Mouse (Mus musculus): ENCODE measurements around the gene Rbl1. TPM values are rescaled to one million over a fixed set of nuclear protein-coding genes. Genes with fewer than 3 reads are reported as not detected.
"Not testable (repeated sequence)": the region's sequence is repeated elsewhere in the genome, so short reads cannot be mapped to it uniquely, and the experiment has no call there.

Rbl1 gene
- polyA plus RNA-seq, 1 experiment from 2014 or later: 29.7 TPM

- Histone ChIP-seq H3K4me3 (ENCODE audit: low read length) (peak overlapping the region; percentile 75), H3K27ac (ENCODE audit: low read depth, low read length) (peak overlapping the region; percentile 99), H3K4me1 (ENCODE audit: control insufficient read depth, insufficient read depth, low read length) (0 out of 2 replicates have a peak, but pooled peaks cover 4% of the 10 kb centered on the region), H3K36me3 (ENCODE audit: control insufficient read depth, insufficient read depth, low read length) (peaks cover 7% of the 10 kb centered on the region), H3K9me3 (ENCODE audit: control insufficient read depth, low read length) (no peaks in the 10 kb centered on the region), H3K27me3 (ENCODE audit: control insufficient read depth, insufficient read depth, low read length) (no peaks in the 10 kb centered on the region), H3K4me2 (replicated peaks; ENCODE audit: low read depth, low read length) (peak overlapping the region; percentile 72), H3K9ac (ENCODE audit: low read depth, low read length) (peak overlapping the region; percentile 94)
- peak; percentile 94 for ATAC-seq (ENCODE audit: low FRiP score, low TSS enrichment)
- WGBS: 2% methylated on average over 49 of the region's 49 CpGs
These were observed 622 bp downstream of the Rbl1 start for GRCm38 (mm10) chr2:157203459-157204365.

- Histone ChIP-seq H3K4me2 (replicated peaks; ENCODE audit: low read depth, low read length) (peak overlapping the region; percentile 72), H3K9ac (ENCODE audit: low read depth, low read length) (no peak overlapping the region), H3K9me3 (ENCODE audit: control insufficient read depth, low read length) (no peaks in the 10 kb centered on the region), H3K4me3 (ENCODE audit: low read length) (peak overlapping the region; percentile 75; the same call in 1 of the 2 replicates), H3K27me3 (ENCODE audit: control insufficient read depth, insufficient read depth, low read length) (no peaks in the 10 kb centered on the region), H3K4me1 (ENCODE audit: control insufficient read depth, insufficient read depth, low read length) (0 out of 2 replicates have a peak, but pooled peaks cover 4% of the 10 kb centered on the region), H3K27ac (ENCODE audit: low read depth, low read length) (no peak overlapping the region), H3K36me3 (ENCODE audit: control insufficient read depth, insufficient read depth, low read length) (peaks cover 11% of the 10 kb centered on the region)
- no peak for ATAC-seq (ENCODE audit: low FRiP score, low TSS enrichment)
These were observed 1.3 kb downstream of the Rbl1 start for GRCm38 (mm10) chr2:157203026-157203425.

DNA sequence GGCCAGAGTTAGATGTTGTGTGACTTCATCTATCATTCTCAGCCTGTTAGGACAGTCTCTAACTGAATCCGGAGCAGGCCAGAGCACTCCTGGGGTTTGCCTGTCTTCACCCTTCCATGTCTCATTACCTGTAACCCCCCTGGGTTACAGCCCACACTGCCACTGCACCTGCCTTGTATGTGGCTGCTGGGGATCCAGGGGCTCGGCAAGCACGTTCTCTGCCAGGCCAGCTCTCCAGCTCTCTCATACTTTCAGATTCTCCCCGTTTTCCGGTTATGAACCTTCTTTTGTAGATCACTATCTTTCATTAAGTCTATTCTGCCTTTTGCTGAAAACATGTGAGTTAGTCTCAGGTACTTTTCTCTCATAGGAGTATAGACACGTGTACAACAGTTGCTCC lies 2.0 kb downstream of the Rbl1 start:
- H3K4me1 ChIP-seq (ENCODE audit: control insufficient read depth, insufficient read depth, low read length): 0 out of 2 replicates have a peak, but pooled peaks cover 4% of the 10 kb centered on the region

DNA sequence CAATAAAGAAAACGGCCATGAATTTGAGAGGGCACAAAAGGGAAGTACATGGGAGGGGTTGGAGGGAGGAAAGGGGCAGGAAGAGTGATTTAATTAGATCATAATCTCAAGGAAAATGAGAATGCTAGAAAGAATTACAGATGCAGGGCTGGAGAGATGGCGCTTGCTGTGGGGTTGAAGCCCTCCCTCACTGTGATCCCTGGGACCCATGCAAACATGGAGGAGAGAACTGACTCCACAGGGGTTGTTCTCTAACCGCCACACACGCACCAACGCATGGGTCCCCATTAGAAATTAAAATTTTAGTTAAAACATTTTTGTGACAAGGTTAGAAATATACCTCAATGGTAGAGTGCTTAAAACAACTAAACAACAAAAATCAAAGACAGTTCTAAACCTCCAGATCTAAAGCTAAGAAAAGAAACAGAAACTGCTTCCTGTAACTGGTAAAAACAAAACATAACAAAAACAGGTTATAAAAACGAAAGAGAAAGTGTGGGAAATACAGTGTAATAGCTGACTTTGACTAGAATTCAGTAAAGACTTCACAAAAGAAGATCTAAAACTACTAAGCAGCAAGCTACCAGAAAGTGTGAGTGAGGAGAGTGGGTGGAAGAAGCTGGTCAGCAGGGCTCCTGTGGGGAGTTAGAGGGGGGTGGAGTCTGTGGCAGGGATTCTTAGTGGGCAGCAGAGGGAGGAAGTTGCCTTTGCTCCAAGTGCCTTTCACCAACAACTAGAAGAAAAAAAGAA lies 3.1 kb downstream of the Rbl1 start:
- Histone ChIP-seq H3K36me3 (ENCODE audit: control insufficient read depth, insufficient read depth, low read length) (peaks cover 26% of the 10 kb centered on the region), H3K27ac (ENCODE audit: low read depth, low read length) (no peak overlapping the region; the same call in 1 of the 2 replicates), H3K27me3 (ENCODE audit: control insufficient read depth, insufficient read depth, low read length) (no peaks in the 10 kb centered on the region), H3K9ac (ENCODE audit: low read depth, low read length) (no peak overlapping the region), H3K4me1 (ENCODE audit: control insufficient read depth, insufficient read depth, low read length) (0 out of 2 replicates have a peak, but pooled peaks cover 4% of the 10 kb centered on the region), H3K9me3 (ENCODE audit: control insufficient read depth, low read length) (no peaks in the 10 kb centered on the region), H3K4me2 (replicated peaks; ENCODE audit: low read depth, low read length) (no peak overlapping the region), H3K4me3 (ENCODE audit: low read length) (no peak overlapping the region)
- 82% methylated on average over 6 of the region's 6 CpGs for WGBS
- no peak for ATAC-seq (ENCODE audit: low FRiP score, low TSS enrichment)

More for the DNA sequence above, 2.0 kb downstream of the Rbl1 start:
- Histone ChIP-seq H3K4me3 (ENCODE audit: low read length) (no peak overlapping the region; the same call in 1 of the 2 replicates), H3K4me2 (replicated peaks; ENCODE audit: low read depth, low read length) (no peak overlapping the region), H3K27me3 (ENCODE audit: control insufficient read depth, insufficient read depth, low read length) (no peaks in the 10 kb centered on the region), H3K9ac (ENCODE audit: low read depth, low read length) (no peak overlapping the region), H3K36me3 (ENCODE audit: control insufficient read depth, insufficient read depth, low read length) (peaks cover 16% of the 10 kb centered on the region), H3K27ac (ENCODE audit: low read depth, low read length) (no peak overlapping the region), H3K9me3 (ENCODE audit: control insufficient read depth, low read length) (no peaks in the 10 kb centered on the region)
- ATAC-seq (ENCODE audit: low FRiP score, low TSS enrichment): no peak
- 79% methylated on average over 6 of the region's 6 CpGs for WGBS

- 97% methylated on average over 11 of the region's 11 CpGs for WGBS
- H3K27me3 ChIP-seq (ENCODE audit: control insufficient read depth, insufficient read depth, low read length); H3K4me2 ChIP-seq (replicated peaks; ENCODE audit: low read depth, low read length); H3K27ac ChIP-seq (ENCODE audit: low read depth, low read length); H3K9ac ChIP-seq (ENCODE audit: low read depth, low read length); ATAC-seq (ENCODE audit: low FRiP score, low TSS enrichment); H3K9me3 ChIP-seq (ENCODE audit: control insufficient read depth, low read length); H3K4me3 ChIP-seq (ENCODE audit: low read length); H3K4me1 ChIP-seq (ENCODE audit: control insufficient read depth, insufficient read depth, low read length): not testable (repeated sequence)
- peaks cover 51% of the 10 kb centered on the region for H3K36me3 ChIP-seq (ENCODE audit: control insufficient read depth, insufficient read depth, low read length)
These were observed 5.9 kb downstream of the Rbl1 start for GRCm38 (mm10) chr2:157198405-157198804.

- WGBS: 98% methylated on average over 4 of the region's 4 CpGs
- H3K27me3 ChIP-seq (ENCODE audit: control insufficient read depth, insufficient read depth, low read length): no peaks in the 10 kb centered on the region
- H3K9ac ChIP-seq (ENCODE audit: low read depth, low read length): no peak overlapping the region
- no peaks in the 10 kb centered on the region for H3K4me1 ChIP-seq (ENCODE audit: control insufficient read depth, insufficient read depth, low read length)
- H3K4me3 ChIP-seq (ENCODE audit: low read length): no peak overlapping the region
- no peaks in the 10 kb centered on the region for H3K9me3 ChIP-seq (ENCODE audit: control insufficient read depth, low read length)
- no peak overlapping the region for H3K27ac ChIP-seq (ENCODE audit: low read depth, low read length)
- H3K4me2 ChIP-seq (replicated peaks; ENCODE audit: low read depth, low read length): no peak overlapping the region
- ATAC-seq (ENCODE audit: low FRiP score, low TSS enrichment): no peak
- H3K36me3 ChIP-seq (ENCODE audit: control insufficient read depth, insufficient read depth, low read length): peaks cover 94% of the 10 kb centered on the region
These were observed 13.7 kb downstream of the Rbl1 start for GRCm38 (mm10) chr2:157190651-157191050.

GRCm38 (mm10) chr2:157187223-157187622 lies 17.1 kb downstream of the Rbl1 start:
- Histone ChIP-seq H3K27me3 (ENCODE audit: control insufficient read depth, insufficient read depth, low read length) (no peaks in the 10 kb centered on the region), H3K4me1 (ENCODE audit: control insufficient read depth, insufficient read depth, low read length) (no peaks in the 10 kb centered on the region), H3K36me3 (ENCODE audit: control insufficient read depth, insufficient read depth, low read length) (peaks cover 64% of the 10 kb centered on the region), H3K27ac (ENCODE audit: low read depth, low read length) (no peak overlapping the region), H3K4me3 (ENCODE audit: low read length) (no peak overlapping the region), H3K4me2 (replicated peaks; ENCODE audit: low read depth, low read length) (no peak overlapping the region), H3K9me3 (ENCODE audit: control insufficient read depth, low read length) (no peaks in the 10 kb centered on the region), H3K9ac (ENCODE audit: low read depth, low read length) (no peak overlapping the region)
- no peak for ATAC-seq (ENCODE audit: low FRiP score, low TSS enrichment)
- WGBS: 90% methylated on average over 4 of the region's 4 CpGs

DNA sequence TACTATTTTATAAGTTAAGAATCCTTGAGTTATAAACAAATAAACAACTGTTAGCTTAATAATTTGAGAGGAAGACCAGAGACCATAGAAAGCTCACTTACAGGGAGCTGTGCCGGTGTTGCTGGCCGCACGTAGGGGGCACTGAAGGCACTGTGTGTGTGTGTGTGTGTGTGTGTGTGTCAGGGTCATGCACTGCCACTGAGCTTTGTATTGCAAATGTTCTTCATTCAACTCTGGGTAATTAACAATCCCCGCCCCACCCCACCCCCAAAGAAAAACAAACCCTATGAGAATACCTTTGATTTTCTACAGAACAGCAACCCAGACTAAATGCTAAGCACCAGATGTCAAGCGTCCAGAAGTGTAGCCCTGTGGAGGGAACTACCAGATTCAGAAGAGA lies 17.8 kb downstream of the Rbl1 start:
- ATAC-seq (ENCODE audit: low FRiP score, low TSS enrichment): no peak
- 42% methylated on average over 5 of the region's 5 CpGs for WGBS
- no peak overlapping the region for H3K27ac ChIP-seq (ENCODE audit: low read depth, low read length)
- no peaks in the 10 kb centered on the region for H3K4me1 ChIP-seq (ENCODE audit: control insufficient read depth, insufficient read depth, low read length)
- no peaks in the 10 kb centered on the region for H3K27me3 ChIP-seq (ENCODE audit: control insufficient read depth, insufficient read depth, low read length)
- no peak overlapping the region for H3K4me3 ChIP-seq (ENCODE audit: low read length)
- peaks cover 63% of the 10 kb centered on the region for H3K36me3 ChIP-seq (ENCODE audit: control insufficient read depth, insufficient read depth, low read length)
- H3K9me3 ChIP-seq (ENCODE audit: control insufficient read depth, low read length): no peaks in the 10 kb centered on the region
- no peak overlapping the region for H3K4me2 ChIP-seq (replicated peaks; ENCODE audit: low read depth, low read length)
- no peak overlapping the region for H3K9ac ChIP-seq (ENCODE audit: low read depth, low read length)
